Mouse (Mus musculus): Measurements from ENCODE around the gene Hist2h2bb. TPM values are rescaled to one million over a fixed set of nuclear protein-coding genes. Genes with fewer than 3 reads are reported as not detected.

The Hist2h2bb gene
- polyA plus RNA-seq, 1 experiment: 0.37 TPM

- no peak for TF ChIP-seq GATA1 (IDR thresholded peaks at IDR 0.05; ENCODE audit: low read length)
Measured at GRCm38 (mm10) chr3:96251787-96252186, 17.8 kb upstream of the Hist2h2bb start.

- TF ChIP-seq GATA1 (IDR thresholded peaks at IDR 0.05; ENCODE audit: low read length): peak; percentile 98
Measured at GRCm38 (mm10) chr3:96254683-96255355, 14.7 kb upstream of the Hist2h2bb start.

- TF ChIP-seq GATA1 (IDR thresholded peaks at IDR 0.05; ENCODE audit: low read length): peak; percentile 18
Measured at GRCm38 (mm10) chr3:96255926-96256593, 13.5 kb upstream of the Hist2h2bb start.

- no peak for TF ChIP-seq GATA1 (IDR thresholded peaks at IDR 0.05; ENCODE audit: low read length)
Measured at GRCm38 (mm10) chr3:96257190-96257589, 12.4 kb upstream of the Hist2h2bb start.

GRCm38 (mm10) chr3:96260220-96260619, 9.3 kb upstream of the Hist2h2bb start:
- TF ChIP-seq GATA1 (IDR thresholded peaks at IDR 0.05; ENCODE audit: low read length): no peak

- no peak for TF ChIP-seq GATA1 (IDR thresholded peaks at IDR 0.05; ENCODE audit: low read length)
Measured at GRCm38 (mm10) chr3:96261623-96262022, 7.9 kb upstream of the Hist2h2bb start.

GRCm38 (mm10) chr3:96262216-96262875, 7.2 kb upstream of the Hist2h2bb start:
- TF ChIP-seq GATA1 (IDR thresholded peaks at IDR 0.05; ENCODE audit: low read length): no peak

GRCm38 (mm10) chr3:96262979-96263550, 6.5 kb upstream of the Hist2h2bb start, which contains the start of gene Hist2h4:
Gene Hist2h4 (minus strand): TSS chr3:96263311.
- TF ChIP-seq GATA1 (IDR thresholded peaks at IDR 0.05; ENCODE audit: low read length): no peak

GRCm38 (mm10) chr3:96263558-96264403, 5.8 kb upstream of the Hist2h2bb start:
- no peak for TF ChIP-seq GATA1 (IDR thresholded peaks at IDR 0.05; ENCODE audit: low read length)

GRCm38 (mm10) chr3:96264404-96264949, 5.1 kb upstream of the Hist2h2bb start:
- no peak for TF ChIP-seq GATA1 (IDR thresholded peaks at IDR 0.05; ENCODE audit: low read length)

- TF ChIP-seq GATA1 (IDR thresholded peaks at IDR 0.05; ENCODE audit: low read length): no peak
Measured at GRCm38 (mm10) chr3:96266132-96266710, 3.3 kb upstream of the Hist2h2bb start.

- no peak for TF ChIP-seq GATA1 (IDR thresholded peaks at IDR 0.05; ENCODE audit: low read length)
Measured at GRCm38 (mm10) chr3:96267541-96267940, 2.0 kb upstream of the Hist2h2bb start.

- TF ChIP-seq GATA1 (IDR thresholded peaks at IDR 0.05; ENCODE audit: low read length): no peak
Measured at GRCm38 (mm10) chr3:96268051-96268775, 1.3 kb upstream of the Hist2h2bb start, which contains the start of gene Hist2h3b. Gene Hist2h3b (plus strand): TSS chr3:96268654.

Measured in G1E-ER4 (cell line).